Mouse (Mus musculus) brain, adult 10 weeks (tissue): ENCODE results near the gene Sox10. TPM values are rescaled to one million over a fixed set of nuclear protein-coding genes. Genes with fewer than 3 reads are reported as not detected.

Source experiments
- polyA plus RNA-seq: library from polyadenylated mRNA; stranded (reverse); fragments of 350-450 nt; fragmentation: Illumina TruSeq; extraction: RNeasy Lipid Tissue Mini Kit (QIAGEN cat#74804); gene quantifications from one replicate; pipeline ENCODE4 v1.2.3, GENCODE M21; 2015; ENCODE audit warnings: low read depth, low replicate concordance

Sox10 gene
- 34.4 TPM for polyA plus RNA-seq

GRCm38 (mm10) chr15:79165140-79165539 lies at the start of gene Sox10:
Gene Sox10, minus strand, starts transcription at chr15:79165240.

GRCm38 (mm10) chr15:79140866-79141565 lies 24.0 kb downstream of the Sox10 start, which contains the start of the genes Polr2f and 1700088E04Rik:
Gene Polr2f, plus strand, starts transcription at chr15:79141009.
Gene 1700088E04Rik, minus strand, starts transcription at chr15:79141253.

GRCm38 (mm10) chr15:79108421-79109320 lies 56.4 kb downstream of the Sox10 start, which contains the start of gene Micall1:
Gene Micall1, plus strand, starts transcription at chr15:79108898.

Other genes starting within 250 kb of the Sox10 start
- gene Lgals1, start 238.5 kb downstream of the Sox10 start, polyA plus RNA-seq, result 46.4 TPM
- 42.8 TPM for gene Nol12, start 230.3 kb downstream of the Sox10 start, polyA plus RNA-seq
- 7.6 TPM for gene Triobp, start 217.5 kb downstream of the Sox10 start, polyA plus RNA-seq
- 136 TPM for gene H1f0, start 136.8 kb downstream of the Sox10 start, polyA plus RNA-seq
- gene Galr3, start 123.4 kb downstream of the Sox10 start, polyA plus RNA-seq, result not detected
- 20.0 TPM for gene Ankrd54, start 102.3 kb downstream of the Sox10 start, polyA plus RNA-seq
- 88.2 TPM for gene Eif3l, start 90.1 kb downstream of the Sox10 start, polyA plus RNA-seq
- gene Micall1, start 56.3 kb downstream of the Sox10 start, polyA plus RNA-seq, result 24.2 TPM
- gene Polr2f, start 24.2 kb downstream of the Sox10 start, polyA plus RNA-seq, result 122 TPM
- 13.7 TPM for gene 1700088E04Rik, start 24.0 kb downstream of the Sox10 start, polyA plus RNA-seq
- 55.9 TPM for gene Pick1, start 63.9 kb upstream of the Sox10 start, polyA plus RNA-seq
- not detected for gene Gm49486, start 64.2 kb upstream of the Sox10 start, polyA plus RNA-seq
- 1.1 TPM for gene Slc16a8, start 89.5 kb upstream of the Sox10 start, polyA plus RNA-seq
- gene Baiap2l2, start 120.3 kb upstream of the Sox10 start, polyA plus RNA-seq, result 3.3 TPM
- 15.4 TPM for gene Pla2g6, start 163.2 kb upstream of the Sox10 start, polyA plus RNA-seq
- gene Maff, start 181.4 kb upstream of the Sox10 start, polyA plus RNA-seq, result 1.1 TPM
- gene Tmem184b, start 238.3 kb upstream of the Sox10 start, polyA plus RNA-seq, result 52.5 TPM